Mouse (Mus musculus) neural tube, embryonic 13.5 days (tissue): ENCODE measurements around the gene Catsper2. TPM values are rescaled to one million over a fixed set of nuclear protein-coding genes. Genes with fewer than 3 reads are reported as not detected.
A peak's percentile ranks its signal among the peaks of the same experiment; 100 is the strongest.

Experiments used
- ATAC-seq: fragments of 200-750 bp; cut with Nextera tagmentation; 2 replicates; pipeline ENCODE4 v1.8.0; 2017; ENCODE audit warnings: low read depth, mild to moderate bottlenecking, moderate TSS enrichment, moderate library complexity
- H3K27ac ChIP-seq: fragments of 300-500 bp; sonication (generic); replicated peaks from 2 replicates; pipeline ENCODE4 v1.5.1; 2015; ENCODE audit warnings: moderate library complexity, mild to moderate bottlenecking, inconsistent platforms
- H3K27me3 ChIP-seq: fragments of 300-500 bp; sonication (generic); 2 replicates; pipeline ENCODE4 v1.6.1; 2015; ENCODE audit warnings: mild to moderate bottlenecking, inconsistent platforms
- H3K36me3 ChIP-seq: fragments of 300-500 bp; sonication (generic); 2 replicates; pipeline ENCODE4 v1.6.1; 2015; ENCODE audit warnings: mild to moderate bottlenecking, inconsistent platforms
- H3K4me1 ChIP-seq: fragments of 300-500 bp; sonication (generic); replicated peaks from 2 replicates; pipeline ENCODE4 v1.6.1; 2015; ENCODE audit warnings: inconsistent platforms
- H3K4me2 ChIP-seq: fragments of 300-500 bp; sonication (generic); 2 replicates; pipeline ENCODE4 v1.6.1; 2015; ENCODE audit warnings: inconsistent platforms, mild to moderate bottlenecking, moderate library complexity
- H3K4me3 ChIP-seq: fragments of 300-500 bp; sonication (generic); 2 replicates; pipeline ENCODE4 v1.5.1; 2015; ENCODE audit warnings: mild to moderate bottlenecking, inconsistent platforms
- H3K9ac ChIP-seq: fragments of 300-500 bp; sonication (generic); 2 replicates; pipeline ENCODE4 v1.6.1; 2015; ENCODE audit warnings: moderate library complexity, mild to moderate bottlenecking, inconsistent platforms
- H3K9me3 ChIP-seq: fragments of 300-500 bp; sonication (generic); 2 replicates; pipeline ENCODE4 v1.6.1; 2016; ENCODE audit warnings: inconsistent platforms
- whole genome bisulfite sequencing: fragments of 180-500 bp; shearing (Covaris S2); methylation state at CpG from one replicate; pipeline ENCODE4 v1.1.7; 2015; 5-methylcytosine and 5-hydroxymethylcytosine counted together
- polyA plus RNA-seq: library from polyadenylated mRNA; unstranded; fragments of >200 nt; fragmentation: Nextera tagmentation; extraction: Ambion mirVana; gene quantifications from 2 replicates; pipeline ENCODE4 v1.2.1, GENCODE M21; 2015

The Catsper2 gene
- 3.5 and 4.8 TPM in 2 replicates for polyA plus RNA-seq

- under 1% methylated on average over 66 of the region's 68 CpGs for WGBS
- H3K9ac ChIP-seq = peak within 1 kb of the TSS; percentile 97
- no peaks in the 10 kb centered on the region for H3K27me3 ChIP-seq
- H3K27ac ChIP-seq = peak within 1 kb of the TSS; percentile 98
- peaks cover 53% of the 10 kb centered on the region for H3K4me1 ChIP-seq
- H3K36me3 ChIP-seq = peaks cover 17% of the 10 kb centered on the region
- peak within 1 kb of the TSS; percentile 99 for H3K4me3 ChIP-seq
- peak; percentile 99 for ATAC-seq
- peak within 1 kb of the TSS; percentile 79 for H3K4me2 ChIP-seq
- H3K9me3 ChIP-seq = no peaks in the 10 kb centered on the region
Measured at GRCm38 (mm10) chr2:121413387-121414042, at the start of gene Catsper2, which contains the start of gene Pdia3. Catsper2 (minus strand) TSS chr2:121413792. Pdia3 (plus strand) TSS chr2:121413775.

GRCm38 (mm10) chr2:121460071-121460470 lies 46.5 kb upstream of the Catsper2 start:
- Histone ChIP-seq H3K4me3 (no peak overlapping the region), H3K9me3 (no peaks in the 10 kb centered on the region), H3K27me3 (no peaks in the 10 kb centered on the region), H3K9ac (no peak overlapping the region), H3K27ac (no peak overlapping the region), H3K36me3 (peaks cover 29% of the 10 kb centered on the region), H3K4me1 (peaks cover 18% of the 10 kb centered on the region), H3K4me2 (no peak overlapping the region)
- WGBS = 55% methylated on average over 2 of the region's 2 CpGs
- ATAC-seq = no peak

GRCm38 (mm10) chr2:121456692-121457642 lies 43.4 kb upstream of the Catsper2 start, which contains the start of gene Serinc4:
Serinc4 (minus strand) TSS chr2:121456781.
- WGBS = 5% methylated on average over 41 of the region's 41 CpGs

GRCm38 (mm10) chr2:121455534-121455933 lies 41.9 kb upstream of the Catsper2 start:
- H3K4me2 ChIP-seq = no peak overlapping the region
- WGBS = 86% methylated on average over 5 of the region's 5 CpGs
- no peak for ATAC-seq

More at GRCm38 (mm10) chr2:121456692-121457642, 43.4 kb upstream of the Catsper2 start, which contains the start of gene Serinc4:
- Histone ChIP-seq H3K4me2 (peak within 1 kb of the TSS; percentile 75), H3K36me3 (peaks cover 47% of the 10 kb centered on the region), H3K9ac (peak within 1 kb of the TSS; percentile 90), H3K27me3 (no peaks in the 10 kb centered on the region), H3K9me3 (no peaks in the 10 kb centered on the region), H3K27ac (peak within 1 kb of the TSS; percentile 80), H3K4me3 (peak within 1 kb of the TSS; percentile 78), H3K4me1 (peaks cover 21% of the 10 kb centered on the region)
- peak; percentile 93 for ATAC-seq

GRCm38 (mm10) chr2:121453917-121454316 lies 40.3 kb upstream of the Catsper2 start:
- Histone ChIP-seq H3K9me3 (no peaks in the 10 kb centered on the region), H3K4me2 (no peak overlapping the region), H3K9ac (no peak overlapping the region), H3K4me3 (no peak overlapping the region), H3K4me1 (peaks cover 37% of the 10 kb centered on the region), H3K27ac (no peak overlapping the region), H3K27me3 (no peaks in the 10 kb centered on the region), H3K36me3 (peaks cover 31% of the 10 kb centered on the region)
- ATAC-seq = no peak
- 92% methylated on average over 6 of the region's 6 CpGs for WGBS

More at GRCm38 (mm10) chr2:121455534-121455933, 41.9 kb upstream of the Catsper2 start:
- Histone ChIP-seq H3K4me1 (peaks cover 31% of the 10 kb centered on the region), H3K9me3 (no peaks in the 10 kb centered on the region), H3K9ac (no peak overlapping the region), H3K4me3 (no peak overlapping the region), H3K36me3 (peaks cover 47% of the 10 kb centered on the region), H3K27ac (no peak overlapping the region), H3K27me3 (no peaks in the 10 kb centered on the region)

- 91% methylated on average over 4 of the region's 4 CpGs for WGBS
- H3K9ac ChIP-seq = no peak within 1 kb of the TSS
- no peak within 1 kb of the TSS for H3K27ac ChIP-seq
- H3K9me3 ChIP-seq = no peaks in the 10 kb centered on the region
- H3K4me3 ChIP-seq = no peak within 1 kb of the TSS
- peaks cover 24% of the 10 kb centered on the region for H3K36me3 ChIP-seq
- no peaks in the 10 kb centered on the region for H3K27me3 ChIP-seq
- no peak for ATAC-seq
- H3K4me1 ChIP-seq = peaks cover 38% of the 10 kb centered on the region
- no peak within 1 kb of the TSS for H3K4me2 ChIP-seq
Measured at GRCm38 (mm10) chr2:121452990-121453389, 39.4 kb upstream of the Catsper2 start, which contains the start of gene Hypk. Hypk (plus strand) TSS chr2:121453290.

- ATAC-seq = no peak
- Histone ChIP-seq H3K9me3 (no peaks in the 10 kb centered on the region), H3K9ac (no peak overlapping the region), H3K4me2 (no peak overlapping the region), H3K4me1 (peaks cover 35% of the 10 kb centered on the region), H3K36me3 (peaks cover 24% of the 10 kb centered on the region), H3K4me3 (no peak overlapping the region), H3K27me3 (no peaks in the 10 kb centered on the region), H3K27ac (no peak overlapping the region)
- WGBS = 79% methylated on average over 4 of the region's 4 CpGs
Measured at GRCm38 (mm10) chr2:121452361-121452760, 38.8 kb upstream of the Catsper2 start.

- H3K4me2 ChIP-seq = peak overlapping the region; percentile 76
- peak overlapping the region; percentile 94 for H3K9ac ChIP-seq
- no peaks in the 10 kb centered on the region for H3K9me3 ChIP-seq
- H3K4me1 ChIP-seq = peaks cover 29% of the 10 kb centered on the region
- peak; percentile 3; the same call in 1 of the 2 replicates for ATAC-seq
- peaks cover 24% of the 10 kb centered on the region for H3K36me3 ChIP-seq
- under 1% methylated on average over 7 of the region's 7 CpGs for WGBS
- H3K27me3 ChIP-seq = no peaks in the 10 kb centered on the region
- H3K4me3 ChIP-seq = peak overlapping the region; percentile 97
- peak overlapping the region; percentile 98 for H3K27ac ChIP-seq
Measured at GRCm38 (mm10) chr2:121450093-121450492, 36.5 kb upstream of the Catsper2 start.

- H3K9me3 ChIP-seq = no peaks in the 10 kb centered on the region
- peaks cover 24% of the 10 kb centered on the region for H3K36me3 ChIP-seq
- peak; percentile 68 for ATAC-seq
- peak overlapping the region; percentile 76 for H3K4me2 ChIP-seq
- H3K4me3 ChIP-seq = peak overlapping the region; percentile 97
- no peaks in the 10 kb centered on the region for H3K27me3 ChIP-seq
- peak overlapping the region; percentile 98 for H3K27ac ChIP-seq
- WGBS = under 1% methylated on average over 54 of the region's 54 CpGs
- H3K4me1 ChIP-seq = peaks cover 29% of the 10 kb centered on the region
- H3K9ac ChIP-seq = peak overlapping the region; percentile 94
Measured at GRCm38 (mm10) chr2:121449545-121450011, 36.0 kb upstream of the Catsper2 start.

- Histone ChIP-seq H3K36me3 (peaks cover 23% of the 10 kb centered on the region), H3K9ac (peak within 1 kb of the TSS; percentile 94), H3K4me3 (peak within 1 kb of the TSS; percentile 97), H3K4me1 (peaks cover 29% of the 10 kb centered on the region), H3K27ac (peak within 1 kb of the TSS; percentile 98), H3K9me3 (no peaks in the 10 kb centered on the region), H3K27me3 (peaks cover 4% of the 10 kb centered on the region; the same call in 1 of the 2 replicates), H3K4me2 (peak within 1 kb of the TSS; percentile 76)
- ATAC-seq = peak; percentile 98
- under 1% methylated on average over 73 of the region's 74 CpGs for WGBS
Measured at GRCm38 (mm10) chr2:121448739-121449535, 35.3 kb upstream of the Catsper2 start, which contains the start of gene Serf2. Serf2 (plus strand) TSS chr2:121449195.

- H3K4me2 ChIP-seq = peak overlapping the region; percentile 76
- H3K9me3 ChIP-seq = no peaks in the 10 kb centered on the region
- H3K4me1 ChIP-seq = peaks cover 30% of the 10 kb centered on the region
- peak overlapping the region; percentile 67 for H3K9ac ChIP-seq
- peak overlapping the region; percentile 98 for H3K27ac ChIP-seq
- WGBS = 19% methylated on average over 9 of the region's 9 CpGs
- peak overlapping the region; percentile 97 for H3K4me3 ChIP-seq
- H3K27me3 ChIP-seq = peaks cover 6% of the 10 kb centered on the region
- ATAC-seq = no peak
- H3K36me3 ChIP-seq = peaks cover 15% of the 10 kb centered on the region
Measured at GRCm38 (mm10) chr2:121448136-121448535, 34.5 kb upstream of the Catsper2 start.
